Mouse (Mus musculus): Measurements from ENCODE around the gene Tapt1. TPM values are rescaled to one million over a fixed set of nuclear protein-coding genes. Genes with fewer than 3 reads are reported as not detected.

Tapt1 gene
- total RNA-seq, 2 experiments from 2014 or later: 44.1 to 60.7 TPM

DNA sequence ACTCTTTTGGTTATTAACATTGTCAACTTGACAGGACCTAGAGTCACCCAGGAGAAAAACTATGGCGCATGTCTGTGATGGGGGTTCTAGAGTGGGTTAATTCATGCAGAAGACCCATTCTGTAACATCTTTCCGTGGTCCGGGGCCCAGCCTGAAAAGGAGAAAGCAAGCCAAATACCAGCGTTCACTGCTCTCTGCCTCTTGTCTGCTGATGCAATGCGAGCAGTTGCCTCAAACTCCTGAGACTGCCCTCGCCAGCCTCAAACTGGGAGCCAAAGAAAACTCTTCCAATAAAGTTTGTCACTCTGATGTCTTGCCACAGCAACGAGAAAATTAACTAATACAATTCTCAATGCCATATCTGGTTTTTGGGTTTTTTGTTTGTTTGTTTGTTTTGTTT is 8.2 kb upstream of the Tapt1 start:
- DNase-seq: peak; percentile 26 to 36

- DNase-seq: no peak
Measured at GRCm38 (mm10) chr5:44233933-44234332, 7.5 kb upstream of the Tapt1 start.

DNA sequence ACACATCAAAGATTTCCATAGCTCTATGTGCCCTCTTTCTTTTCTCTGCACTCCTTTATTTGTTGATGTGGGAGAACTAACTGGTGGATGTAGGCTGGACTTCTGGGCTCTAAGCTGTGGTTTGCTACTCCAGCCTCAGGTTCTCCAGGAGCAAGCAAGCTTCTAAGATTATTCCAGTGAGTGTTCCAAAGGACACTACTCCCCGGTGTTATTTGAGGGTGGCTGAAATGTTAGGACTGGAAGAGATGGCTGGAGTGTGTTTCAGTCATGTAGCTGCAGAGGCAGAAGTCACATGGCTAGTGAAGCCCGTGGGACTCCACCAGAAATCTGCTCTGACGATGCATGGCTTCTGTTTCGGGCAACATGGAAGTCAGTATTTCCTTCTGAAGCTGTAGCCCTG is 2.3 kb upstream of the Tapt1 start:
- DNase-seq: no peak

- no peak for DNase-seq
Measured at GRCm38 (mm10) chr5:44228323-44228722, 1.9 kb upstream of the Tapt1 start.

GRCm38 (mm10) chr5:44227462-44227840 is 1.0 kb upstream of the Tapt1 start:
- no peak for DNase-seq

DNA sequence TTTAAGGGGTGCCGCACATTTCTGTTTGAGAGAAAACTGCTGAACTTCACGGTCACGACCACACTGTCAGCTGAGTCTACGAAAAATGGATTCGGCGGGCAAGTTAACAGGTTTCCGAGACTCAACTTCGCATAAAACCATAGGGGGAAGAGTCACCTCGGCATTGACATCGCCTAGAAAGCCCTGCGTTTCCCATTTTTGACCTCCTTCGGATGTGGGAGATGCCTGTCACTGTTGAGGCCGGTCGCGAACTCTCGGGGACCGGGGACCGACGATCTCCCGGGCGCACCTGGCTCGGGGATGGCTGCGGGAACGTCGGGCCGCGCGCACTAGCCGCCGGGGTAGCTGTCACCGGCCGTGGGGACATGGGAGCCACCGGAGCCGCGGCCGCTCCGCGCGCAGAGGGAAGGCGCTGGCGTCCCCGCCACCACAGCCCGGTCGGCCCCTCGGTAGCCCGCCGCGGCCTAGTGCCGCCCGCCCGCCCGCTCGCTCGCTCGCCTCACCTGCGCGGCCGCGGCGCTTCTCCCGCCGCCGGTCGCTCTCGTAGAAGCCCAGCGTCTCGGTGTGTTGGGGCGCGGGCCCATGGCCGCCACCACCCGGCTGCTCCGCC is 410 bp downstream of the Tapt1 start:
- peak; percentile 40 to 59 for DNase-seq

DNA sequence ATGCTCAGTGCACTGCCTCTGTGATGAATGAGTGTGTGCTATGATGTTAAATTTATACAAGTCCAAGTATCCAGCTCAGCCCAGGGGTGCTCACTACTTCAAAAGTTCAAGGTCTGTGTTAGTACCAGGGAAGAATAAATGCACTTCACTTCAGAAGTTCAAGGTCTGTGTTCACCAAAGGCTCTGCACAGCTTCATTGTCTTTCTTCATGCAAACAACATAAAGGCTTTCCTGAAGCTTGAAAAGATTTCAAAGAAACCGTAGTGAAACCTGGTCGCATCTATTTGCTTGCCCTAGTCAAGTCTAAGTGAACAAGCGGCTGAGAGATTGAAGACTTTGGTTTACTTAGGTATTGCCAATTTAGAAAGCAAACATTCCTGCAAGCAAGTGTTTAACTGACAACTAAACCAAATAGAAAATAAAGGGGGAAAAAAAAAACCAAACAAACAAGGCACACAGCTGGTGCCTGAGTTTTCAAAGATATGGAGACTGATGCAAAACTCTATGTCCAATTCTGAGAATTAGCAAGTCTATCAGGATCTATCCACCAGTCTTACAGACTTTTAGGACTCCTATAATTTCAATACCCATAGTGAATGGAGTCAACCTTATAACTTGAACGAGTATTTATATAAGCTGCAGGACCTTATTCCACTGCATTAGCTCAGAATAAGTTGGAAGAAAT is 1.4 kb downstream of the Tapt1 start:
- no peak for DNase-seq

- DNase-seq: peak; percentile 28 to 47
Measured at GRCm38 (mm10) chr5:44224251-44224650, 2.2 kb downstream of the Tapt1 start.

DNA sequence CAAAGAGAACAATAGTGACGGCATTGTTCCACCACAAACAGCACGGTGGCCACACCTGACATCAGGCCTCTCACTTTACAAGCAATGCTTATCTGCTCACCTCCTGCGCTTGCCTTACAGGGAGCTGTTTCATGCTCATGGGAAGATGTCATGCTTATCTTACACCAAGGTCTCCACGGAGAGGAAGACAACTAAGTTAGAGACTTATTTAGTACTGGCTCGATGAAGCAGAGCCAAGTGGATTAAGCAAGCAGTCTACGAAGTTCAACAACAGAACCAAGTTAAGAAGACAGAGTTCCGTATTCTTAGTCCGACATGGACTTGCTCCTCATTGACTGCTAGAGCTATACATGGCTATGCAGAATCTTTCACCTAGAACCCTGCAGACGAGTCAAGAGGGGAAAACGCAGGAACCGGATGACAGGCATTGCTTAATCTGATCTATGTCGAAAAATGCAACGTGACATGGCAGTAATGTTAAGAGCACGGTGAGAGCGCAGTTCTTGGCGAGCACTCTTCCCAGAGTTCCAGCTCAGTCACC is 3.0 kb downstream of the Tapt1 start:
- peak in 1 of 2 experiments; percentile 23 for DNase-seq

- DNase-seq: no peak
Measured at GRCm38 (mm10) chr5:44220430-44220829, 6.0 kb downstream of the Tapt1 start.

DNA sequence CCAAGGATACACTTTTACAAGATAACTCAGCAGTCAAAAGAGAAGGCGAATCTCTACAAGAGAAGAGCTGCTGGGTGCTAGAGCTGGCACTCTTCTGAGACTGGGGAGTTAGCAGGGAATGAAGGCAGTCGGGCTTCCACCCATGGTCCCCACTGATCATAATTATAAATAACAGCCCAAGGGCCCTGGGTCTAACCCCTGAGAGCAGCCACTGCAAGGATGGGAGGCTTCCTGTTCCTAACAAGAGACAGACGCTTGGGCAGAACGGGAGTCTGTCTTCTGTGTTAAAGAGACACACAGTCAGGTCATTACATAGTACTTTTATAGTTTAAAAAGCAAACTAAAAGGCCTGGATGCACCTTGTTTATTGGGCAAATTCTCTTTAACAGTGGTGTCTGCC is 6.6 kb downstream of the Tapt1 start:
- DNase-seq: no peak

- DNase-seq: no peak
Measured at GRCm38 (mm10) chr5:44218483-44218882, 7.9 kb downstream of the Tapt1 start.

- no peak for DNase-seq
Measured at GRCm38 (mm10) chr5:44217685-44218041, 8.8 kb downstream of the Tapt1 start.

GRCm38 (mm10) chr5:44217041-44217684 is 9.3 kb downstream of the Tapt1 start:
- no peak for DNase-seq

GRCm38 (mm10) chr5:44215118-44215517 is 11.3 kb downstream of the Tapt1 start:
- DNase-seq: no peak

GRCm38 (mm10) chr5:44214025-44214424 is 12.4 kb downstream of the Tapt1 start:
- no peak for DNase-seq

DNA sequence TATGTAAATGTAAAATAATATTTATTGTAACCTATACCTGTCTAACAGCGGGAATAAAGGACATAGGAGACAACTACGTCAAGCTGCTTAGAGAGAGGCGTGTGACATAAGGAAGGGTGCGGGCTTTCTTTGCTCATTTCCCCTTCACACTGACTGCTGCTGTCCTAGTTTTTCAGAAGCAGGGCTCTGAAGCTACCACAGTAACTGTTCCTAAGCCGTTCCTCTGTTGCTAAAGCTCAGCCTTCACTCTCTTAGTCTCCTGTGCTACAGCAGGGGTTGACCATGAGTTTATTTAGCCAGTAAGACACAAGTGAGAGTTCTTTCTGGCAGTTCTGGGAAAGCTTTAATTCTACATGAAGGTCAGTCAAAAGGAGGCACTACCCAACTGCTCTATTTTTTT is 13.0 kb downstream of the Tapt1 start:
- DNase-seq: no peak

DNA sequence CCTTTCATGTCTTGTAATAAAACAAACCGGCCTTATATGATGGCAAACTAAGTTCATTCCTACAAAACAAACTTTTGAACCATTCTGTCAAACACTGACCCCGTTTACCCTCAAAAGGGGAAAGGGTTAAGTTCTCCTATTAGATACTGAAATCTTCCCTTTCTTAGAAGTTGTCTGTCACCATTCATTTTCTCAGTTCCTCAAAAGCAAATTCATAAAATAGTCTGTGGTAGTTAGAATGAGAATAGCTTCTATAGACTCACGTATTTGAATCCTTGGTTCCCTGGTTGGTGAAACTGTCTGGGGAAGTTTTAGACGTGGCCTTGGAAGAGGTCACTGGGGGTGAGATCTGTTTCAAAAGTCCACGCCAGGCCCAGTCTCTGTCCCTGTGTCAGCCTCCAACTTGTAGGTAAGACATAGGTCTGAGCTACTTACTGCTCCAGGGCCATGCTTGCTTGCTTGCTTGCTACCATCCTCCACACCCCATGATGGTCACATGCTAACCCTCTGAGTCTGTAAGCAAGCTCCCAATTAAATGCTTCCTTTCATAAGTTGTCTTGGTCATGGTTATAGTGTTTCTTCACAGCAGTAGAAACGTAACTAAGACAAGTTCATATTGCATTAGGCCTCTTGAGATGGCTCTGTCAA is 14.5 kb downstream of the Tapt1 start:
- DNase-seq: no peak

- no peak for DNase-seq
Measured at GRCm38 (mm10) chr5:44207286-44207685, 19.1 kb downstream of the Tapt1 start.

GRCm38 (mm10) chr5:44206651-44207050 is 19.8 kb downstream of the Tapt1 start:
- no peak for DNase-seq

GRCm38 (mm10) chr5:44203410-44203809 is 23.0 kb downstream of the Tapt1 start:
- peak; percentile 32 to 56 for DNase-seq

- no peak for DNase-seq
Measured at GRCm38 (mm10) chr5:44201665-44202064, 24.8 kb downstream of the Tapt1 start.

DNA sequence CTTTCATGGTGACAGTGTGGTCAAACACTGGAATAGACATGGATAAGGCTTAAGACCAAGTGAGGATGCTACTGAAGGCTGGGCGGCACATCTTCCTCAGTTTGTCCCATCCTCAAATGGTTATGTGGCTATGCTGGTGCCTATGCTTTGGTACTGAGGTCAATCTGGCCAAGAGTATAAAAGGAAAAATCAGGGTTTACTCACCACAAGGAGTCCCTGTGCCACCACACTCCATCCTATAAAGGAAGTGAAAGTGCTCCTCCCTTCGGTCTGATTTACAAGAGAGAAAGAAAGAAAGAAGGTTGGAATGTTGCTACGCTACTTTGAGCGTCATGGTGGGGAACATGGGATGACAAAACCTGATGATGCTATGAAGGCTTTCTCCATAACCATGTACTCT is 27.3 kb downstream of the Tapt1 start:
- DNase-seq: no peak

Data from adrenal gland, postnatal 36 days (tissue).